Mouse (Mus musculus): ENCODE results near the gene Mrpl33. TPM values are rescaled to one million over a fixed set of nuclear protein-coding genes. Genes with fewer than 3 reads are reported as not detected.
A peak's percentile ranks its signal among the peaks of the same experiment; 100 is the strongest.

Mrpl33 gene
- polyA plus RNA-seq, 1 experiment from 2014 or later = 313 TPM

DNA sequence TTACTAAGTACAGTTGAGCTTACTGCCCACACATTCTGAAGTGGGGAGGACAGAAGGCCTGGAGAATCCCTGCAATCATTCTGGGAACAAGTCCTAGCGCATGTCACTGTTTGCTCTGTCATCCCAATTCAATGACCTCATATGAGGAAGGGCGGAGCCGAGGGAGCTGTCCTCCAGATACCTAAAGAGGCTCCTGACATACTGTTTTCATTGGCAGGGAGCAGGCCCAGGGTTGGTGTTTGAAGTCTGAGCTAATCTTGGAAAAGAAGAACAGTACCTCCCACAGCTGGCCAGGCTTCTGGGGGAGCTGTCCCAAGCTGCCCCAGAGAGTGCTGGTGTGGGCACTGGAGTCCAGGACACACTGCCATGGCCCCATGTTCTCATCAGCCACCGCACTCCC is 31.8 kb upstream of the Mrpl33 start:
- DNase-seq (ENCODE audit: low spot score) = peak; percentile 54
- Histone ChIP-seq H3K4me1 (ENCODE audit: insufficient read depth, low read depth, low read length) (peaks cover 4% of the 10 kb centered on the region; the same call in 1 of the 2 replicates), H3K27ac (ENCODE audit: low read length) (peak overlapping the region; percentile 47; the same call in 1 of the 2 replicates)

DNA sequence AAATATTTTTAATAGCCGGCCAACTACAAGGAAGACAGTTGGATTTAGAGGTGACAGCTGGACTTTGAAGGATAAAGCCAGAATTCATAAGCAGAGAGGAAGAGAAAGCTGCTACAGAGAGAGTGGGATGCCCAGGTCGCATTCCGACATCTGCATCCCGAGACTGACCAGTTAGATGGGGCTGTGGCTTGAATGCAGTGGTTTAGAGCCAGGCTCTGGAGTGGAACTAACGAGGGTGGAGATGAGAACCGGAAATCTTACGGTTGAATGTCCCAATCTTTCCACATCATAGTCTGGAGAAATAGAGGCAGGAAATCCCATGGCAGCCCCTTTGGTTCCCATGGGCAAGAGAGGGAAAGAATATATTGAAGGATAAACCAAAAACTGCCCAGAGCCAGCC is 30.7 kb upstream of the Mrpl33 start:
- DNase-seq (ENCODE audit: low spot score) = no peak
- Histone ChIP-seq H3K27ac (ENCODE audit: low read length) (no peak overlapping the region), H3K27me3 (replicated peaks; ENCODE audit: insufficient read depth, low read length) (no peaks in the 10 kb centered on the region), H3K9ac (replicated peaks; ENCODE audit: low read depth) (no peak overlapping the region), H3K4me1 (ENCODE audit: insufficient read depth, low read depth, low read length) (peaks cover 4% of the 10 kb centered on the region; the same call in 1 of the 2 replicates), H3K36me3 (ENCODE audit: insufficient read depth, low read length) (no peaks in the 10 kb centered on the region), H3K9me3 (ENCODE audit: low read length) (no peaks in the 10 kb centered on the region), H3K4me2 (replicated peaks; ENCODE audit: low read depth, low read length) (no peak overlapping the region), H3K4me3 (ENCODE audit: low read depth, low read length) (no peak overlapping the region)
- ATAC-seq = no peak
- TF ChIP-seq EP300 (IDR thresholded peaks at IDR 0.05) (no peak), CTCF (IDR thresholded peaks at IDR 0.05) (no peak)
- 88% methylated on average over 7 of the region's 7 CpGs for WGBS

More for the DNA sequence above, 31.8 kb upstream of the Mrpl33 start:
- H3K9ac ChIP-seq (replicated peaks; ENCODE audit: low read depth) = no peak overlapping the region
- 56% methylated on average over 4 of the region's 4 CpGs for WGBS
- no peaks in the 10 kb centered on the region for H3K9me3 ChIP-seq (ENCODE audit: low read length)
- H3K36me3 ChIP-seq (ENCODE audit: insufficient read depth, low read length) = no peaks in the 10 kb centered on the region
- TF ChIP-seq EP300 (IDR thresholded peaks at IDR 0.05) = peak; percentile 37; the same call in 1 of the 2 replicates
- no peak for TF ChIP-seq CTCF (IDR thresholded peaks at IDR 0.05)
- no peak overlapping the region for H3K4me3 ChIP-seq (ENCODE audit: low read depth, low read length)
- peak; percentile 39 for ATAC-seq
- H3K4me2 ChIP-seq (replicated peaks; ENCODE audit: low read depth, low read length) = no peak overlapping the region
- H3K27me3 ChIP-seq (replicated peaks; ENCODE audit: insufficient read depth, low read length) = no peaks in the 10 kb centered on the region

DNA sequence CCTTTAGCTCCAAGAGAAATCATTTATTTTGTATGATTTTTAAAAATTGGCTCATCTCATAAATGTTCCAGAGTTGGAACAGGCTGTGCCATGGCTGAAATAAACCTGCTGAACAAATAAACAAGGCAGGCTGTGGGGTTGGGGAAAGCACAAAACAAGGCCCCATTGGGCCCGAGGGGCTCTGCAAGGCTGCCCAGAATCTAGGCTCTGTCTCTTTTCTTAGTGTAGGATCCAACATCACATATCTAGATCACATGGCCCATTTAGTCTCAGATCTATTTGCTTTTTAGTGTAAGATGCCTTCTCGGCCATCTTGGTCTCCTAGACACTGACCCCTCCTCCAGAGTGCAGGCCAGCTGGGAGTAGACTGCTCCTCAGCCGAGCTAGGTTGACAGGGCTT is 30.3 kb upstream of the Mrpl33 start:
- no peaks in the 10 kb centered on the region for H3K27me3 ChIP-seq (replicated peaks; ENCODE audit: insufficient read depth, low read length)
- no peak for TF ChIP-seq CTCF (IDR thresholded peaks at IDR 0.05)
- no peak for TF ChIP-seq EP300 (IDR thresholded peaks at IDR 0.05)
- H3K27ac ChIP-seq (ENCODE audit: low read length) = no peak overlapping the region
- DNase-seq (ENCODE audit: low spot score) (no peak), ATAC-seq (no peak)
- no peaks in the 10 kb centered on the region for H3K9me3 ChIP-seq (ENCODE audit: low read length)
- 54% methylated on average over 3 of the region's 3 CpGs for WGBS
- H3K4me3 ChIP-seq (ENCODE audit: low read depth, low read length) = no peak overlapping the region
- no peak overlapping the region for H3K9ac ChIP-seq (replicated peaks; ENCODE audit: low read depth)
- no peaks in the 10 kb centered on the region for H3K36me3 ChIP-seq (ENCODE audit: insufficient read depth, low read length)
- H3K4me2 ChIP-seq (replicated peaks; ENCODE audit: low read depth, low read length) = no peak overlapping the region
- peaks cover 4% of the 10 kb centered on the region; the same call in 1 of the 2 replicates for H3K4me1 ChIP-seq (ENCODE audit: insufficient read depth, low read depth, low read length)

DNA sequence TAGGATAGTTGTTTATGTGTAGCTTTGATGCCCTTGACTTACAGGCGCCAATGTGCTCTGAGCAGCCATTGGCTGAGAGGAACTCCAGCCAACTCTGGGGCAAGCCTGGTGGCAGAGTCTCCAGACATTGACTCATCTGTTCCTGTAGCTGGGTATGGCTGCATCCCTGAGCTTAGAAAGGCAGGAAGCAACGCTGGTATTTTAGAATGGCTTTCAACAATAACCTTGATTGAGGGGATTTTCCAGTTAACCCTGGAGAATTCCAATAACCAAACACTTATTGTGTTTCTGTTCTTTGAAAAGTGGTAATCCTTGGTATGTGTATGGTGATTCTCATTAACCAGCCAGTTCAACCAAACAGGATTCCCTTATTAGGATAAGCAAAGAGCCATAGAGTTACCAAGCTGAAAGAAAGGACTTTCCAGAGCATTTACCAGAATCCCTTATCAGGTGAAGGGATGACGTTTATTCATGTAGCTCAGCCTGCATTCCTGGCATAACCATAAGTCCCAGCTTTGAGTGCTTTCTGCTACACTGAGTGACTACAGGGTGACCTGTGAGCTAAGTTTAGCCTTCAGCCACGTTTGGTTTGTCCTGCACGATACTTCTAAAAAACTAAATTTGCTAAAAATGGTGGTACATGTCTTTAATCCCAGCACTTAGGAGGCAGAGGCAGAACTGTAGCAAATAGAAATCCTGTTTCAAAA is 28.6 kb upstream of the Mrpl33 start:
- no peak for TF ChIP-seq CTCF (IDR thresholded peaks at IDR 0.05)
- peak; percentile 91 for TF ChIP-seq EP300 (IDR thresholded peaks at IDR 0.05)
- no peak overlapping the region for H3K4me3 ChIP-seq (ENCODE audit: low read depth, low read length)
- no peak overlapping the region for H3K9ac ChIP-seq (replicated peaks; ENCODE audit: low read depth)
- H3K27ac ChIP-seq (ENCODE audit: low read length) = peak overlapping the region; percentile 33
- peak; percentile 65 for ATAC-seq
- H3K4me1 ChIP-seq (ENCODE audit: insufficient read depth, low read depth, low read length) = no peaks in the 10 kb centered on the region; the same call in 1 of the 2 replicates
- DNase-seq (ENCODE audit: low spot score) = peak; percentile 65
- no peaks in the 10 kb centered on the region for H3K27me3 ChIP-seq (replicated peaks; ENCODE audit: insufficient read depth, low read length)
- WGBS = 40% methylated on average over 5 of the region's 5 CpGs
- no peak overlapping the region for H3K4me2 ChIP-seq (replicated peaks; ENCODE audit: low read depth, low read length)
- no peaks in the 10 kb centered on the region for H3K9me3 ChIP-seq (ENCODE audit: low read length)
- H3K36me3 ChIP-seq (ENCODE audit: insufficient read depth, low read length) = no peaks in the 10 kb centered on the region

DNA sequence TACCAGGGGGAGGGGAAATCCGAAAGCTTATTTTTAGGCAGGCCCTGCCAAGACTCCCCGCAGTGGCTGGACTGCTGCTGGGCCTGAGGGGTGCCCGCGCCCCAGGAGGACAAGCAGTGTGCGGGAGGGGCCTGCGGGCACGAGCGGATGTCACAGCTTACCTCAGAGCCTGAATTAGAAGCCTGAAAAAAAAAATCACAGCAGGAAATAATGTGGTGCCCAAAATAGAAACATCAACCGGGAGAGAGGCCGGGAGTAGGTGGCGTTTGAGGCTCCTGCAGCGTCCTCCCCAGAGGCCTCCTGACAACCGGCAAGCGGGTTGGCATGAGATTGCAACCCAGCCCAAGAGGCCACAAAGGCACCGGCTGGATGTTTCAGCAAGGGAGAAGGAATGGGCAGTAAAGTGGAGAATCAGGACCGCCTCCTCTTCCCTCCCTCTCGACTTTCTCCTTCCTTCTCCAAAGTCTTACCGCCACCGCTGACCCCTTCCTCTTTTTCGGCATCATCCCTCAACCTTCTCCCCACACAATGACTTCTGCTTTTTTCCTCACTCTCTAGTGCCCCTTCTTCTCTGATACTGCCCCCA is 25.6 kb upstream of the Mrpl33 start:
- Histone ChIP-seq H3K36me3 (ENCODE audit: insufficient read depth, low read length) (no peaks in the 10 kb centered on the region), H3K9me3 (ENCODE audit: low read length) (no peaks in the 10 kb centered on the region), H3K9ac (replicated peaks; ENCODE audit: low read depth) (no peak overlapping the region), H3K4me2 (replicated peaks; ENCODE audit: low read depth, low read length) (peak overlapping the region; percentile 39), H3K27me3 (replicated peaks; ENCODE audit: insufficient read depth, low read length) (no peaks in the 10 kb centered on the region), H3K4me3 (ENCODE audit: low read depth, low read length) (no peak overlapping the region), H3K4me1 (ENCODE audit: insufficient read depth, low read depth, low read length) (no peaks in the 10 kb centered on the region; the same call in 1 of the 2 replicates), H3K27ac (ENCODE audit: low read length) (peak overlapping the region; percentile 63)
- peak; percentile 76 for TF ChIP-seq EP300 (IDR thresholded peaks at IDR 0.05)
- TF ChIP-seq CTCF (IDR thresholded peaks at IDR 0.05) = 0 out of 2 replicates have a peak, but pooled peaks have one; percentile 5
- WGBS = 8% methylated on average over 18 of the region's 20 CpGs
- DNase-seq (ENCODE audit: low spot score) (peak; percentile 70), ATAC-seq (peak; percentile 74)

DNA sequence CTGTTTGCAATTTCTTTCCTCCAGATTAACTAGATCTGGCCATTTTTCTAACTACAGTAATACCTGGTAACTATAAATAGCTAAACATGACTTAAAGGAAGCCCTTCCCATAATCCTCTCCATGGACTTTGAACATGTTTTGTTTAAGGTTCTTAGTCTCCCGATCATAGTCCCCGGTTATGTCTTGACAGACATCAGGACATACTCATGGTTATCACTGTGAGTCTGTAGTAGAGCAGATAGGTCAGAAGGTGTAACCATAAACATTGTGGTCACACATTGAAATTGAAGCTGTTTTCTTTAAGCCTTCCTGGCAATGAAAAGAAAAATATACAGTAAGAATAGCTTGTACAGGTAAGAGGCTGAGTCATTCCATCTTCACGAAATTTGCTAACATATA is 23.0 kb upstream of the Mrpl33 start:
- Histone ChIP-seq H3K4me2 (replicated peaks; ENCODE audit: low read depth, low read length) (no peak overlapping the region), H3K4me1 (ENCODE audit: insufficient read depth, low read depth, low read length) (no peaks in the 10 kb centered on the region; the same call in 1 of the 2 replicates), H3K4me3 (ENCODE audit: low read depth, low read length) (no peak overlapping the region), H3K27ac (ENCODE audit: low read length) (no peak overlapping the region), H3K27me3 (replicated peaks; ENCODE audit: insufficient read depth, low read length) (no peaks in the 10 kb centered on the region), H3K9ac (replicated peaks; ENCODE audit: low read depth) (no peak overlapping the region), H3K36me3 (ENCODE audit: insufficient read depth, low read length) (no peaks in the 10 kb centered on the region), H3K9me3 (ENCODE audit: low read length) (no peaks in the 10 kb centered on the region)
- WGBS = 88% methylated on average over 3 of the region's 3 CpGs
- no peak for DNase-seq (ENCODE audit: low spot score)
- no peak for ATAC-seq
- TF ChIP-seq EP300 (IDR thresholded peaks at IDR 0.05) = no peak
- TF ChIP-seq CTCF (IDR thresholded peaks at IDR 0.05) = no peak

Data from lung, postnatal 0 days (tissue).